Mouse (Mus musculus) myocyte (in vitro differentiated cells): ENCODE measurements around the gene Fez2. TPM values are rescaled to one million over a fixed set of nuclear protein-coding genes. Genes with fewer than 3 reads are reported as not detected.

Experiments used
- H3K27me3 ChIP-seq: one replicate; pipeline ENCODE4 v1.6.1; 2011; ENCODE audit not compliant: control insufficient read depth, insufficient read depth, insufficient read length
- H3K36me3 ChIP-seq: one replicate; pipeline ENCODE4 v1.6.1; 2011; ENCODE audit not compliant: control insufficient read depth, insufficient read depth
- H3K4me2 ChIP-seq: one replicate; pipeline ENCODE4 v1.6.1; 2011; ENCODE audit warnings: low read depth, control low read depth
- H3K4me3 ChIP-seq: one replicate; pipeline ENCODE4 v1.5.1; 2011; ENCODE audit warnings: mild to moderate bottlenecking, control low read depth, moderate library complexity
- H3K79me2 ChIP-seq: one replicate; pipeline ENCODE4 v1.6.1; 2011; ENCODE audit not compliant: control insufficient read depth, insufficient read depth
- H3ac ChIP-seq: one replicate; pipeline ENCODE4 v1.6.1; 2011; ENCODE audit not compliant: control insufficient read depth, insufficient read length
- CEBPB ChIP-seq: IDR thresholded peaks from 2 replicates; pipeline ENCODE4 v1.6.1; 2011; ENCODE audit warnings: mild to moderate bottlenecking, moderate library complexity; ENCODE audit not compliant: poor library complexity, insufficient read depth, severe bottlenecking
- E2F4 ChIP-seq: IDR thresholded peaks from one replicate; pipeline ENCODE4 v1.6.1; 2011; ENCODE audit warnings: mild to moderate bottlenecking, control low read depth, moderate library complexity; ENCODE audit not compliant: insufficient read depth
- MAX ChIP-seq: IDR thresholded peaks from one replicate; pipeline ENCODE4 v1.6.1; 2011; ENCODE audit warnings: low read depth, mild to moderate bottlenecking, control low read depth
- MYOD1 ChIP-seq, 3 experiments: IDR thresholded peaks; one replicate each; pipeline ENCODE4 v1.6.1; 2011; ENCODE audit warnings: control low read depth in 2 of 3, low read depth in 2 of 3, mild to moderate bottlenecking in 2 of 3, moderate library complexity in 1 of 3; ENCODE audit not compliant: insufficient read length in 2 of 3, control insufficient read depth in 1 of 3
- MYOG ChIP-seq, 3 experiments: IDR thresholded peaks; one replicate each; pipeline ENCODE4 v1.6.1; 2011; ENCODE audit warnings: control low read depth in 2 of 3, low read depth in 2 of 3, mild to moderate bottlenecking in 2 of 3; ENCODE audit not compliant: insufficient read length in 2 of 3, control insufficient read depth in 1 of 3, insufficient read depth in 1 of 3
- POLR2A ChIP-seq: IDR thresholded peaks from one replicate; pipeline ENCODE4 v1.6.1; 2011; ENCODE audit warnings: low read depth, mild to moderate bottlenecking, control low read depth, moderate library complexity; ENCODE audit not compliant: insufficient read length
- POLR2AphosphoS2 ChIP-seq: IDR thresholded peaks from one replicate; pipeline ENCODE4 v1.6.1; 2011; ENCODE audit warnings: low read depth, control low read depth; ENCODE audit not compliant: insufficient read length
- REST ChIP-seq: IDR thresholded peaks from one replicate; pipeline ENCODE4 v1.6.1; 2011; ENCODE audit warnings: mild to moderate bottlenecking, control low read depth, moderate library complexity; ENCODE audit not compliant: insufficient read depth, insufficient read length
- SRF ChIP-seq: IDR thresholded peaks from one replicate; pipeline ENCODE4 v1.6.1; 2011; ENCODE audit warnings: low read depth; ENCODE audit not compliant: control insufficient read depth, insufficient read length
- TCF12 ChIP-seq: IDR thresholded peaks from one replicate; pipeline ENCODE4 v1.6.1; 2011; ENCODE audit warnings: mild to moderate bottlenecking, control low read depth; ENCODE audit not compliant: poor library complexity, insufficient read depth, severe bottlenecking
- TCF3 ChIP-seq: IDR thresholded peaks from one replicate; pipeline ENCODE4 v1.6.1; 2011; ENCODE audit warnings: low read depth, control low read depth; ENCODE audit not compliant: insufficient read length
- USF1 ChIP-seq: IDR thresholded peaks from one replicate; pipeline ENCODE4 v1.6.1; 2011; ENCODE audit warnings: low read depth, mild to moderate bottlenecking, control low read depth, moderate library complexity
- polyA plus RNA-seq: library from polyadenylated mRNA; unstranded; fragments of >200 nt; fragmentation: generic; extraction: Trizol; gene quantifications from one replicate; pipeline ENCODE4 v1.2.1, GENCODE M21; 2012; ENCODE audit warnings: missing spikeins

Gene Fez2
- polyA plus RNA-seq, 1 experiment = 19.0 TPM

DNA sequence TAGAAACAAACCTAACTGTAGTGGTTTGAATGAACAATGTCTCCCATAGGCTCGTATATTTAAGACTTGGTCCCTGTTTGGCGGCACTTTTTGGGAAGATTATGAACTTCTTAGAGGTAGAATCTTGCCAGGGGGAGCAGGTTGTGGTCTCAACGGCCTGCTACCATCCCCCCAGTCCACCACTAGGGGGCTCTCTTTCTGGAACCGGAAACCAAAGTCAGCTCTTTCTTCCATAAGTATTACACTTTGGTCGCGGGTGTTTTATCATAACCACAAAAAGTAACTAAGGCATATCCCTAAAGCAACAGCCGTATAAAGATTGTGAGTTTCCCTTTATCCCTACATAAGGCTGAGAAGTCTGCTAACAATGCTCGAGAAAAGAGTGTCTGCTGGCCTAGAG lies 12.4 kb upstream of the Fez2 start:
- Histone ChIP-seq H3K4me3 (no peak overlapping the region), H3ac (no peak overlapping the region)
- TF ChIP-seq MYOG (IDR thresholded peaks at IDR 0.05; ENCODE audit: control insufficient read depth in 1 of 3, insufficient read depth in 1 of 3, insufficient read length in 2 of 3, low read depth in 2 of 3) (no peak), REST (no peak), POLR2A (no peak), USF1 (no peak), CEBPB (no peak), TCF12 (no peak), MYOD1 (IDR thresholded peaks at IDR 0.05; ENCODE audit: control insufficient read depth in 1 of 3, insufficient read length in 2 of 3, low read depth in 2 of 3) (no peak), SRF (no peak), POLR2AphosphoS2 (no peak), TCF3 (no peak), MAX (no peak), E2F4 (no peak)

DNA sequence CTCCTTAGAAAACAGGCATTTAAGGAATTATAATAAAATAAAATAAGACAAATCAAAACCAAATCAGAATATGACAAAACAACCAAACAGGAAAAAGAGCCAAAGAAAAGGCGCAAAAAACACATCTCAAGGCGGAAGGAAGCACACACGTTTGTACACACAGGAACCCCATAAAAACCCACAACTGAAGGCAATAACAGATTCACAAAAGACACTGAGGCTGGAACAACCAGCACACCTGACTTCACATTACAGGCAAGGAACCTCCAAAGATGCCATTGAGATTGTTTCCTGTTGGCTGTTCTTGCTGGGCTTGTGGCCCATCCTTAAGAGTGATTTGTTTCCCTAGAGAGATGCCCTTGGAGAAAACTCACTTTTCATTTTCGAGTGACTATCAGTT lies 11.1 kb upstream of the Fez2 start:
- H3ac ChIP-seq = no peak overlapping the region
- no peak overlapping the region for H3K4me2 ChIP-seq
- H3K79me2 ChIP-seq = no peaks in the 10 kb centered on the region
- no peaks in the 10 kb centered on the region for H3K36me3 ChIP-seq
- no peaks in the 10 kb centered on the region for H3K27me3 ChIP-seq
- H3K4me3 ChIP-seq = no peak overlapping the region
- no peak for TF ChIP-seq MYOG (IDR thresholded peaks at IDR 0.05; ENCODE audit: control insufficient read depth in 1 of 3, insufficient read depth in 1 of 3, insufficient read length in 2 of 3, low read depth in 2 of 3)
- TF ChIP-seq POLR2A = no peak
- TF ChIP-seq MYOD1 (IDR thresholded peaks at IDR 0.05; ENCODE audit: control insufficient read depth in 1 of 3, insufficient read length in 2 of 3, low read depth in 2 of 3) = no peak
- no peak for TF ChIP-seq TCF3
- no peak for TF ChIP-seq REST
- TF ChIP-seq USF1 = no peak
- no peak for TF ChIP-seq TCF12
- TF ChIP-seq MAX = no peak
- no peak for TF ChIP-seq CEBPB
- no peak for TF ChIP-seq E2F4
- TF ChIP-seq POLR2AphosphoS2 = no peak
- no peak for TF ChIP-seq SRF

More for the DNA sequence above, 12.4 kb upstream of the Fez2 start:
- no peaks in the 10 kb centered on the region for H3K36me3 ChIP-seq
- H3K27me3 ChIP-seq = no peaks in the 10 kb centered on the region
- H3K79me2 ChIP-seq = no peaks in the 10 kb centered on the region
- no peak overlapping the region for H3K4me2 ChIP-seq

DNA sequence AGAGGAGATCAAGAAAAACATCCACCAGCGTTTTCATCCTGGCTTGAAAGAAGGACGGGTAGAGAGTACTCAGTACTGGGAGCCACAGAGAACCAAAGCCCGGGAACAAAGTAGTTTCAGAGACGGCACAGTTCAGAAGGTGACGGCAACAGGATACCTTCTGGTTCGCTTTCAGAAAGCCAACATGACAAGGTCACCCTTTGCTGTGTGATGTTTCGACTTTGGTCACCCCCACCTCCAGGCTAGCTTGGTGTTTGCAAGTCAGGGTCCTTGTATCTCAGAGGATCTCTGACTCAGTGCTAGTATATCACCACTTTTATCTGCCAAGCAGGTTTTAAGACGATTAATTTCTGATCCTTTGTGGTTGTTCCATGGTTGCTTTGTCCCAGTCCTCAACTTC lies 7.1 kb upstream of the Fez2 start:
- Histone ChIP-seq H3K79me2 (no peaks in the 10 kb centered on the region), H3K4me2 (no peak overlapping the region), H3K36me3 (no peaks in the 10 kb centered on the region), H3K4me3 (no peak overlapping the region), H3K27me3 (no peaks in the 10 kb centered on the region), H3ac (no peak overlapping the region)
- no peak for TF ChIP-seq CEBPB
- no peak for TF ChIP-seq MAX
- no peak for TF ChIP-seq MYOD1 (IDR thresholded peaks at IDR 0.05; ENCODE audit: control insufficient read depth in 1 of 3, insufficient read length in 2 of 3, low read depth in 2 of 3)
- TF ChIP-seq TCF12 = no peak
- no peak for TF ChIP-seq REST
- no peak for TF ChIP-seq POLR2AphosphoS2
- TF ChIP-seq USF1 = no peak
- no peak for TF ChIP-seq POLR2A
- no peak for TF ChIP-seq SRF
- no peak for TF ChIP-seq MYOG (IDR thresholded peaks at IDR 0.05; ENCODE audit: control insufficient read depth in 1 of 3, insufficient read depth in 1 of 3, insufficient read length in 2 of 3, low read depth in 2 of 3)
- TF ChIP-seq E2F4 = no peak
- TF ChIP-seq TCF3 = no peak

DNA sequence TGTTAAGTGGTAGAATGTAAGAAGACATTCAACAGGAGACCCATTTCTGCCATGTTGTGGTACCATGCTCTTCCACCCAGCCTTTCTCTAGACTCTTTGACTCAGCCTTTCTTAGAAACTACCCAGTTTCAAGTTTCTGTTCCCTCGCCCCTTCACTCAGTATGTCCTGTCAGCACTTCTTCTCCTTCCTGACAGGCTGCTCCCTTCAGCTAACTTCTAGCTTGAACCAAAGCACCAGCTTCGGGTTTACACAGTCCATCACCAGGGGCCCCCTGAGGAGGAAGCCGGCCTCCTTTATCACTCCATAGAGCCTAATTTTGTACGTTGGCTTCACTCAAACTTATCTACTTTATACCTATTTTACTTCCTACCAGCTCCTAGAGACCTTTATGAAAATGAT lies 1.3 kb upstream of the Fez2 start:
- Histone ChIP-seq H3K79me2 (peaks cover 4% of the 10 kb centered on the region), H3K4me2 (no peak overlapping the region), H3K27me3 (no peaks in the 10 kb centered on the region), H3K4me3 (no peak overlapping the region), H3K36me3 (no peaks in the 10 kb centered on the region), H3ac (no peak overlapping the region)
- TF ChIP-seq MAX (no peak), USF1 (no peak), MYOD1 (IDR thresholded peaks at IDR 0.05; ENCODE audit: control insufficient read depth in 1 of 3, insufficient read length in 2 of 3, low read depth in 2 of 3) (no peak), MYOG (IDR thresholded peaks at IDR 0.05; ENCODE audit: control insufficient read depth in 1 of 3, insufficient read depth in 1 of 3, insufficient read length in 2 of 3, low read depth in 2 of 3) (no peak), TCF3 (no peak), REST (no peak), SRF (no peak), E2F4 (no peak), POLR2A (no peak), POLR2AphosphoS2 (no peak), TCF12 (no peak), CEBPB (no peak)
